ENCODE assay signal across 12 mouse cellular contexts in the genomic region with DNA sequence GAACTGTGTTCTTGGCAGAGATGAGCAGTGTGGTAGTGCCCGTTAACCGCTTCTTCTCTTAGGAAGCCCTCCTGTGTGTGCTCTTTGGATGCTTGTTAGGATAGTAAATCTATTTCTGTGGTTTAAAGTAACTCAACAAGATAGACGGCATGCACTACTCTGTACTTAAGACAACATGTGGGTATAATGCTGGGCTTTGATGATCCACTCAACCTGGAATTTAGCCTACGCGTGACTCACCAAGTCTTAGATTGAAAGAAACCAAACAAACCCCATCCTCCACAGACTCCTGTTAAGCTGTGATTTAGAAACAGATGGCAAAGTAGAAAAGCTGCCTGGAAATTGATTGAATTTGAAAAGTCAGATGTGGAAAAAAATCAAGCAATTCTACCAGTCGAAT.
DNase-seq lines count a peak whose midpoint lies in the region; TF ChIP-seq lines count a peak whose summit lies in the region.
"Had no signal": no experiment of that assay in that cellular context is flagged by ENCODE, and none has a peak within 500 bp of the region (broad histone marks: within the 10 kb centered on the region; RNA-seq: fewer than 3 reads in every experiment).

No protein-coding gene starts in this region.

- DNase-seq in left cerebral cortex, adult 18-20 months (ENCODE audit: low spot score in 2 of 2), result peak; percentile 25
- DNase-seq in left cerebral cortex, adult 11 months (ENCODE audit: low spot score), result no peak
- DNase-seq in brain, embryonic 14.5 days (ENCODE audit: low read depth), result peak; percentile 28
- peak; percentile 43 to 49 for DNase-seq in layer of hippocampus, adult 8-10 months (ENCODE audit: low spot score in 2 of 2)
- DNase-seq in right cerebral cortex, postnatal 36 days (ENCODE audit: low spot score in 2 of 2), result peak; percentile 14 to 19
- no peak for DNase-seq in kidney, postnatal 10 days
- DNase-seq in cerebellum, postnatal 4 days (ENCODE audit: low spot score in 2 of 2), result no peak
- DNase-seq: cerebellum, adult 2 months; kidney, adult 11 months; kidney, postnatal 36 days; lung, adult 2 months; thymus, postnatal 14 days had no signal

- no peak for TF ChIP-seq CTCF in brain, embryonic 14.5 days (IDR thresholded peaks at IDR 0.05; ENCODE audit: borderline replicate concordance, extremely low read depth, insufficient read depth, insufficient read length)

- no peak for TF ChIP-seq POLR2A in brain, embryonic 14.5 days (IDR thresholded peaks at IDR 0.05; ENCODE audit: borderline replicate concordance, extremely low read depth, insufficient read depth, insufficient read length, poor library complexity, severe bottlenecking)

Comparison
In these comparisons a context has a peak if more than half of its experiments do, and no peak if none do; other contexts are left out.
1. DNase-seq: peak in left cerebral cortex, adult 18-20 months (2 of 2), brain, embryonic 14.5 days (single experiment), layer of hippocampus, adult 8-10 months (2 of 2) and right cerebral cortex, postnatal 36 days (2 of 2); none in left cerebral cortex, adult 11 months (single experiment), kidney, postnatal 10 days (single experiment) and cerebellum, postnatal 4 days (0 of 2).